Mouse (Mus musculus): ENCODE results near the gene Vmn2r88. TPM values are rescaled to one million over a fixed set of nuclear protein-coding genes. Genes with fewer than 3 reads are reported as not detected.
"Not testable (repeated sequence)": the region's sequence is repeated elsewhere in the genome, so short reads cannot be mapped to it uniquely, and the experiment has no call there.

Gene Vmn2r88
- polyA plus RNA-seq (2015; fragmentation: Nextera tagmentation; extraction: Ambion mirVana), result not detected in 2 replicates

DNA sequence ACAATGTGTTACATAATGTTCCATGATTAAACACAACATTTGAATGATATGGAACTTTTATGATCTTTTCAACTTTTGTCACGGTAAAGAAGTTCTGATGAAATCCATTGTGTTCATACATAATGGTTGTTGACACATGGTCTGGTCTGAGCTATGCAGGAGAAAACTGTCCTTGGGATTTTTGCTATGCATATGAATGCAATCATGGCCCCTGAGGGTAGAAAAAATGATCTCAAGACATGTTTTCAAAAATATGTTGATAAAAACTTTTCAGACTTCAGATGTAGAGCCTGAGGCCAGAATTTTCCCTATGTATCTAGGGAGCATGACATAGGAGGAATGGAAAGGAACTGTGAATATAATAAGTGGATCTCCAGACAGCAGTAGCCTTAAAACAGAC is at the start of gene Vmn2r88:
Vmn2r88 (plus strand) TSS at position 301 of the 400 bp plus-strand sequence.
- Histone ChIP-seq H3K4me3 (replicated peaks; ENCODE audit: low read length) (no peak within 1 kb of the TSS), H3K4me2 (ENCODE audit: low read depth, low read length) (no peak within 1 kb of the TSS), H3K4me1 (ENCODE audit: control insufficient read depth, insufficient read depth, low read length) (no peaks in the 10 kb centered on the region), H3K36me3 (ENCODE audit: control insufficient read depth, insufficient read depth, low read length) (no peaks in the 10 kb centered on the region), H3K27ac (ENCODE audit: low read length) (no peak within 1 kb of the TSS), H3K9ac (ENCODE audit: low read length) (no peak within 1 kb of the TSS), H3K9me3 (replicated peaks; ENCODE audit: control insufficient read depth, low read length) (no peaks in the 10 kb centered on the region), H3K27me3 (ENCODE audit: control insufficient read depth, insufficient read depth, low read length) (no peaks in the 10 kb centered on the region)
- ATAC-seq (ENCODE audit: insufficient read depth, low FRiP score), result no peak
- 77% methylated on average over 1 of the region's 1 CpGs for WGBS

DNA sequence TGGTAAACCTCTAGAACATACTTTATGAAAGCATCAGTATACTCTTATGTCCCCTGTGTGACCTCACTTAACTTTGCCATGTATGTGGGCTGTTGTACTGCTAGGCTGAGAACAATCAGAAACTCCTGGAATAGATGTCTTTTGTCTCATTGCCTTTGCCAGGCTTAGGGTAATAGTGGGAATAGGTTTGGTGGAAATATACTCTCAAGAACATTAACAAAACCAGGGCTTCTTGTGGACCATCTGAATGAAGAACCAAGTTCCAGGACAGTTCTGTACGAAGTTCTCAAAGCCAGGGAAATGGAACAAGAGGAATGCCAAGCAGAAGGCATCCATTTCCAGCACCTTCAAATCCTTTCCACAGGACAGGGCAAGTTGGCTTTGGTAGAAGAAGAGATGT is 49.2 kb upstream of the Vmn2r88 start, which contains the start of gene Gm7247:
Gm7247 (plus strand) TSS at position 301 of the 400 bp plus-strand sequence.
- H3K9ac ChIP-seq (ENCODE audit: low read length), result no peak within 1 kb of the TSS
- H3K4me2 ChIP-seq (ENCODE audit: low read depth, low read length), result no peak within 1 kb of the TSS
- H3K36me3 ChIP-seq (ENCODE audit: control insufficient read depth, insufficient read depth, low read length), result no peaks in the 10 kb centered on the region
- WGBS, result 89% methylated on average over 1 of the region's 1 CpGs
- no peaks in the 10 kb centered on the region for H3K9me3 ChIP-seq (replicated peaks; ENCODE audit: control insufficient read depth, low read length)
- H3K27me3 ChIP-seq (ENCODE audit: control insufficient read depth, insufficient read depth, low read length), result no peaks in the 10 kb centered on the region; the same call in 1 of the 2 replicates
- no peak for ATAC-seq (ENCODE audit: insufficient read depth, low FRiP score)
- H3K4me3 ChIP-seq (replicated peaks; ENCODE audit: low read length), result no peak within 1 kb of the TSS
- H3K4me1 ChIP-seq (ENCODE audit: control insufficient read depth, insufficient read depth, low read length), result no peaks in the 10 kb centered on the region
- no peak within 1 kb of the TSS for H3K27ac ChIP-seq (ENCODE audit: low read length)

- Histone ChIP-seq H3K9me3 (replicated peaks; ENCODE audit: control insufficient read depth, low read length) (peaks cover 11% of the 10 kb centered on the region), H3K36me3 (ENCODE audit: control insufficient read depth, insufficient read depth, low read length) (no peaks in the 10 kb centered on the region), H3K27ac (ENCODE audit: low read length) (no peak overlapping the region), H3K27me3 (ENCODE audit: control insufficient read depth, insufficient read depth, low read length) (no peaks in the 10 kb centered on the region), H3K4me2 (ENCODE audit: low read depth, low read length) (no peak overlapping the region), H3K4me1 (ENCODE audit: control insufficient read depth, insufficient read depth, low read length) (no peaks in the 10 kb centered on the region), H3K4me3 (replicated peaks; ENCODE audit: low read length) (no peak overlapping the region), H3K9ac (ENCODE audit: low read length) (no peak overlapping the region)
- ATAC-seq (ENCODE audit: insufficient read depth, low FRiP score), result no peak; the same call in 1 of the 2 replicates
- WGBS, result 94% methylated on average over 20 of the region's 20 CpGs
These were observed 27.8 kb upstream of the Vmn2r88 start for GRCm38 (mm10) chr14:51382805-51383204.

DNA sequence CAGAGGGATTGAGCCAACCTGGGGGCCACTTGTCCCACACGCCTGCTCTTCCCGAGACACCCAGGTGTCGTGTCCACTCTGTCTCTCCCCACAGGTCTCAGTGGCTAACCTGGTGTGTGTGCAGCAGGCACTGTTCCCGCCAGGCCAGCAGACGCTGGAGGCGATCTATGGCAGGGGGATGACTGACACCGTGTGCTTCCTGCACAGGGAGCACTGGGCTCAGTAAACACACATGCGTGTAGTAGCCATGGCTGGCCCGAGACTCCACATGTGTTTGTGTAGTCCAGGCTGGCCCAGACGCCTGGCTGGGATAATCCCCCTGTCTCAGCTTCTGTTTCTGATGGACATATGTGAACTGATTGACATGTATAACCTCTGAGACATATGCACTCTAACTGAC is 26.3 kb upstream of the Vmn2r88 start:
- Histone ChIP-seq H3K36me3 (ENCODE audit: control insufficient read depth, insufficient read depth, low read length) (no peaks in the 10 kb centered on the region), H3K4me2 (ENCODE audit: low read depth, low read length) (no peak overlapping the region), H3K4me1 (ENCODE audit: control insufficient read depth, insufficient read depth, low read length) (no peaks in the 10 kb centered on the region), H3K27me3 (ENCODE audit: control insufficient read depth, insufficient read depth, low read length) (no peaks in the 10 kb centered on the region), H3K9ac (ENCODE audit: low read length) (no peak overlapping the region), H3K4me3 (replicated peaks; ENCODE audit: low read length) (no peak overlapping the region), H3K27ac (ENCODE audit: low read length) (no peak overlapping the region), H3K9me3 (replicated peaks; ENCODE audit: control insufficient read depth, low read length) (peaks cover 11% of the 10 kb centered on the region)
- no peak for ATAC-seq (ENCODE audit: insufficient read depth, low FRiP score)
- WGBS, result 90% methylated on average over 10 of the region's 10 CpGs

GRCm38 (mm10) chr14:51385741-51386140 is 24.9 kb upstream of the Vmn2r88 start:
- no peaks in the 10 kb centered on the region for H3K36me3 ChIP-seq (ENCODE audit: control insufficient read depth, insufficient read depth, low read length)
- WGBS, result 90% methylated on average over 4 of the region's 4 CpGs
- no peak overlapping the region for H3K9ac ChIP-seq (ENCODE audit: low read length)
- ATAC-seq (ENCODE audit: insufficient read depth, low FRiP score), result no peak
- H3K9me3 ChIP-seq (replicated peaks; ENCODE audit: control insufficient read depth, low read length), result peaks cover 11% of the 10 kb centered on the region
- H3K27me3 ChIP-seq (ENCODE audit: control insufficient read depth, insufficient read depth, low read length), result no peaks in the 10 kb centered on the region
- H3K4me1 ChIP-seq (ENCODE audit: control insufficient read depth, insufficient read depth, low read length), result no peaks in the 10 kb centered on the region
- H3K4me3 ChIP-seq (replicated peaks; ENCODE audit: low read length), result no peak overlapping the region
- H3K27ac ChIP-seq (ENCODE audit: low read length), result no peak overlapping the region
- H3K4me2 ChIP-seq (ENCODE audit: low read depth, low read length), result no peak overlapping the region

DNA sequence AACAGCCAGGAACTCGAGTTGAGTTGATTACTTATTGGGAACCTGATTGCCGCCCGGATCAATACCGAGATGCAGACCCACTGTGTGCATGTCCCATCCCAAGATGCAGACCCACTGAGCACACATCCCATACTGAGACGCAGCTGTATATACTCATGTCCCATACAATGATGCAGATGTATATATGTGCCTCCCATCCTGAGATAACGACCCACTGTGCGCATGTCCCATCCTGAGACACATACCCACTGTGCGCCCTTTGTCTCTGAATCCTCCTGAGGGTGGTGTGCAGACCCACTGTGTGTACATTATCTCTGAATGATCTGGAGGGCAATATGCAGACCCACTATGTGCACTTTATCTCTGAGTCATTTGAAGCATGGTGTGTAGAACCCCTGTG is 22.9 kb upstream of the Vmn2r88 start:
- no peak for ATAC-seq (ENCODE audit: insufficient read depth, low FRiP score)
- WGBS, result 95% methylated on average over 8 of the region's 8 CpGs
- Histone ChIP-seq H3K4me2 (ENCODE audit: low read depth, low read length) (no peak overlapping the region), H3K9me3 (replicated peaks; ENCODE audit: control insufficient read depth, low read length) (peaks cover 9% of the 10 kb centered on the region), H3K4me3 (replicated peaks; ENCODE audit: low read length) (no peak overlapping the region), H3K27me3 (ENCODE audit: control insufficient read depth, insufficient read depth, low read length) (no peaks in the 10 kb centered on the region), H3K9ac (ENCODE audit: low read length) (no peak overlapping the region), H3K36me3 (ENCODE audit: control insufficient read depth, insufficient read depth, low read length) (no peaks in the 10 kb centered on the region), H3K27ac (ENCODE audit: low read length) (no peak overlapping the region), H3K4me1 (ENCODE audit: control insufficient read depth, insufficient read depth, low read length) (no peaks in the 10 kb centered on the region)

DNA sequence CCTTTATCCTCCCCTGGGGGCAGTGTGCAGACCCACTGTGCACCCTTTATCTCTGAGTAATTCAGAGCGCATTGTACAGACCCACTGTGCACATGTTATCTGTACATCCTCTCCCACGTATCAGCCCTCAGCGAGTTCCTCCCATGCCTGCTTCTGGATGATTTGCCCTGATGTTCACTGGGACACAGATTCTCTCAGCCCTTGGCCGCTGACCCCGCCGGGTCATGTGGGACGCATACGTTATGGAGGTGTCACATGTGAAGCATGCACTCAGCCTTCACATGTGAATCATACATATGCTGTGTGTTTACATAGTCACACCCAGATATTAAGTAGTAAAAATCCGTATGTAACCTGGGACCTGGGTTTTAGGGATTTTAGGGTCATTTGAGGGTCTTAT is 22.4 kb upstream of the Vmn2r88 start:
- ATAC-seq (ENCODE audit: insufficient read depth, low FRiP score), result no peak
- Histone ChIP-seq H3K9me3 (replicated peaks; ENCODE audit: control insufficient read depth, low read length) (peaks cover 5% of the 10 kb centered on the region; the same call in 1 of the 2 replicates), H3K27ac (ENCODE audit: low read length) (no peak overlapping the region), H3K4me3 (replicated peaks; ENCODE audit: low read length) (no peak overlapping the region), H3K36me3 (ENCODE audit: control insufficient read depth, insufficient read depth, low read length) (no peaks in the 10 kb centered on the region), H3K4me1 (ENCODE audit: control insufficient read depth, insufficient read depth, low read length) (no peaks in the 10 kb centered on the region), H3K9ac (ENCODE audit: low read length) (no peak overlapping the region), H3K4me2 (ENCODE audit: low read depth, low read length) (no peak overlapping the region), H3K27me3 (ENCODE audit: control insufficient read depth, insufficient read depth, low read length) (no peaks in the 10 kb centered on the region)
- WGBS, result 94% methylated on average over 9 of the region's 9 CpGs

DNA sequence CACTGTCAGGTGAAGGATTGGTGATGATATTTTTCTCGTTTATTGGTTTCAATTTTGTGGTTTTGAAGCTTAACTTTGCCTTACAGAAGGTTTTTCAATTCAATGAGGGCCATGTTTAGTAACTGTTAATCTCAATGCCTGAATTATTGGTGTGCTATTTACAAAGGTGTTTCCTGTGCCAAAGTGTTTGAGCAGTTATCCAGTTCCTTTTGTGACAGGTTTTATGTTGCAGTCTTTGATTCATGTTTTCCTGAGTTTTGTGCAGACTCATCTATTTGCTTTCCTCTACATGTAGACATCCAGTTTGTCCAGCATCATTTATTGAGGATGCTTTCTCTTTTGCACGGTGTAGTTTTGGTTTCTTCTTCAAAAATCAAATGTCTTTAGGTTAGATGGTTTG is 13.3 kb downstream of the Vmn2r88 start:
- H3K4me1 ChIP-seq (ENCODE audit: control insufficient read depth, insufficient read depth, low read length), result no peaks in the 10 kb centered on the region
- WGBS, result 40% methylated on average over 2 of the region's 2 CpGs
- no peak for ATAC-seq (ENCODE audit: insufficient read depth, low FRiP score)
- no peaks in the 10 kb centered on the region for H3K9me3 ChIP-seq (replicated peaks; ENCODE audit: control insufficient read depth, low read length)
- no peaks in the 10 kb centered on the region for H3K36me3 ChIP-seq (ENCODE audit: control insufficient read depth, insufficient read depth, low read length)
- no peak overlapping the region for H3K9ac ChIP-seq (ENCODE audit: low read length)
- no peak overlapping the region for H3K4me2 ChIP-seq (ENCODE audit: low read depth, low read length)
- H3K4me3 ChIP-seq (replicated peaks; ENCODE audit: low read length), result no peak overlapping the region
- H3K27ac ChIP-seq (ENCODE audit: low read length), result no peak overlapping the region
- H3K27me3 ChIP-seq (ENCODE audit: control insufficient read depth, insufficient read depth, low read length), result no peaks in the 10 kb centered on the region

GRCm38 (mm10) chr14:51430138-51430537 is 19.5 kb downstream of the Vmn2r88 start:
- not testable (repeated sequence) for H3K4me3 ChIP-seq (replicated peaks; ENCODE audit: low read length); H3K9me3 ChIP-seq (replicated peaks; ENCODE audit: control insufficient read depth, low read length); H3K27me3 ChIP-seq (ENCODE audit: control insufficient read depth, insufficient read depth, low read length); H3K4me1 ChIP-seq (ENCODE audit: control insufficient read depth, insufficient read depth, low read length); H3K4me2 ChIP-seq (ENCODE audit: low read depth, low read length); H3K36me3 ChIP-seq (ENCODE audit: control insufficient read depth, insufficient read depth, low read length); ATAC-seq (ENCODE audit: insufficient read depth, low FRiP score); H3K27ac ChIP-seq (ENCODE audit: low read length); H3K9ac ChIP-seq (ENCODE audit: low read length)

- Histone ChIP-seq H3K36me3 (ENCODE audit: control insufficient read depth, insufficient read depth, low read length) (no peaks in the 10 kb centered on the region), H3K4me1 (ENCODE audit: control insufficient read depth, insufficient read depth, low read length) (no peaks in the 10 kb centered on the region), H3K27me3 (ENCODE audit: control insufficient read depth, insufficient read depth, low read length) (no peaks in the 10 kb centered on the region), H3K4me3 (replicated peaks; ENCODE audit: low read length) (no peak overlapping the region), H3K9me3 (replicated peaks; ENCODE audit: control insufficient read depth, low read length) (peaks cover 13% of the 10 kb centered on the region), H3K4me2 (ENCODE audit: low read depth, low read length) (no peak overlapping the region), H3K9ac (ENCODE audit: low read length) (no peak overlapping the region), H3K27ac (ENCODE audit: low read length) (no peak overlapping the region)
- ATAC-seq (ENCODE audit: insufficient read depth, low FRiP score), result no peak
- WGBS, result 95% methylated on average over 16 of the region's 16 CpGs
These were observed 23.9 kb downstream of the Vmn2r88 start for GRCm38 (mm10) chr14:51434546-51434945.
